Mouse (Mus musculus): ENCODE data around the gene Trim39. TPM values are rescaled to one million over a fixed set of nuclear protein-coding genes. Genes with fewer than 3 reads are reported as not detected.

Trim39 gene
- 10 to 100 TPM; 21.1 to 23.9 TPM for total RNA-seq (2021)
- long read RNA-seq, transcript Trim39-203 (7 exons, 3,204 nt) = major isoform, 6 of 11 reads
- long read RNA-seq, partial matches to known transcripts = 3 of 11 reads
- long read RNA-seq, other reads (novel, unspliced or antisense) = 0 of 11 reads

DNA sequence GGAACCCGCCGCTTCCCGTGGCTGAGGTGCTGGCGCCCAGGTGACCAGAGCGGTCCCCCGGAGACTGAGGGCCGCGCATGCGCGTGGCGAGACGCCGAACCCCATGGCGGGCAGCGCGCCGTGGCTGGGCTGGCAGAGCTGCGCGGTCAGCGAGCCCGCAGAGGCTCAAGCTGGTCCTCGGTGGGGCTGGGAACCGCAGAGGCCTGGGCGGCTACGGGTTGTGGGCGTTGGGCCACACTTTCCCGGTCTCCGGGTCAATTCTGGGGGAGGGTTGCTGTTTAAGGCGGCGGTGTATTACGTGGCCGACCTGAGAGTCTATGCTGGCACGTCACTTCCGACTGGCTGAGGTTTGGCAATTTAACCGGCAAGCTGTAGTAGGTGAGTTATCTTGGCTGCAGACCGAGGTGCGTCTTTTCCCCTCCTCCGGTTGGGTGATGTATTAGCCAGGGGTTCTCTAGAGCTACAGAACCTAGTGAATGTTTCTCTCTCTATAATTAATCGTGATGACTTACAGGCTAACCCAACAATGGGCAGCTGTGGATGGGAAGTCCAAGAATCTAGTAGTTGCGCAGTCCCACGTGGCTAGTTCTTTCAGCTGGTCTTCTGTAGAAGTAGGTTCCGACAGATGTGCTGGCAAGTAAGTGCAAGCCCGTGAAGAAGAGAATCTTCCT is at the start of gene Trim39:
Gene Trim39 (minus strand): TSS at position 662 of the 671 bp plus-strand sequence.
- peak in 1 of 2 experiments; percentile 84 for DNase-seq (ENCODE audit: low spot score in 2 of 2)

DNA sequence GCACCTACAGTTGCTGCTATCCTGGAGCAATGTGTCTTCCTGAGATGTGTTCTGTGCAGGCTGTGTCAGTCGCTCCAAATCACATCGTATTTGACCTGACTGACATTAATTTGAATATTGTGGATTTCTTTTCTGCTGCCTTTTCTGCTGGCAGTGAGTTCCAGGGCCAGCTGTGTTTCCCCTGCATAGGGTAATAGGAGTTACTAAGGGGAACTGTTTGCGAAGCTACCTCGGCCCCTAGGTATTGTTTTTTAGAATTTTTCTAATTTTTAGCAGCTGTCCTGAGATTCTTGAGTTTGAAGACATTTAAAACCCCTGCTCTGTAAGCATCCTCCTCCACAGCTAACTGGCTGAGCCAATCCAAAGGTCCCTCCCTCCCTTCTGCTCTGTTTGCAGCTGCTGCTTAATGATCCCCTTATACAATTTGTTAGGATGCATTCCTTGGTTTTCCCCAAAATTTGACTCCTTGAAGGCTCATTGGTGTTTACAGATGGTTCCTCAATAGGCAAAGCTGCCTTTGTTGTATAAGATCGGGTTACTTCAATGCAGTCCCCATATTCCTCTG is 43.7 kb upstream of the Trim39 start:
- no peak for DNase-seq (ENCODE audit: low spot score in 2 of 2)

DNA sequence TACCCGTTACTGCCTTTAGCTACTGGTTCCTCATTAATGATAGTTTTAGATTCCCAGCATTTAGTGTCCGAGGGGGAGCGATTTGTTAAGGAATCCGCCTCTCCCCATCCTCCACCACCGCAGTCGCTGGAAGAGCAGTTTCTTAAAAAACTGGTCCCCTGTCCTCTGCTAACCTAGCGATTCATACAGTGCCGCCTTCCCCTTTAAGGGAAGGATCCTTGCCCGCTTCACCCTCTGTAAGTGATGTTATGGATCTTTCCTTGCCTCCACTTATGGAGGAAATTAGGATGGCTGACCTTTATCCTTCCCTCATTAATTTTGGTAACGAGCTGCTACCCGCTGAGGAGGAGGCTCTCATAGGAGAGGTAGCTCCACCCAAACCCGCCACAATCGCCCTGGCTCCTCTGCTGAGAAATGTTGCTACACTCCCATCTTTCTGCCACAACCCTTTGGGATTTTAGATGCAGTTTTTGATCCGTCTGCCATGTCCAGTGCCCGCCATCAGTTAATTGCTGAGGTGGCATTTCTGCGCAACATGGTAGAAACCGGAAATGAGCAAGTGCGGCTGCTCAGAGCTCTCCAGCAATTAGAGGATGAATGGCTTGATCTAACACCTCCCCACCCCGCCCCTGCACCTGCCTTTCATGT is 43.1 kb upstream of the Trim39 start:
- DNase-seq (ENCODE audit: low spot score in 2 of 2) = peak; percentile 63 to 71

DNA sequence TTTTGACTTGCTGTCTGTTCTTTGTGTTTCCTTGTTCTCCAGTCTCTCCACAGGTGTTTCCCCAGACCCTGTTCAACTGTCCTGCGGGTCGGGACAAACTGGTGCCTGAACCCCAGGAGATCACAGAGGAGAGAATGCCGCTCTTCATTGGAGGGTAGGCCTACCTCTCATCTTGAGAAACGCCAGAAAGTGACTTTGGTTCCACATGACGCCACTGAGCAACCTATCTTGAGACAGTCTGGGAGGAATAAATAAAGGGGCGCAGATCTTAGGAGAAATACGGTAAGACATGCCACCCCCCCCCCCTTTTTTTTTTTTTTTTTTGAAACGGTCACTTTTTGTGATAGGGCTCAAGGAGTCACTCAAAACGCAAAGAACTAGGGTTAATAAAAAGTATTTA is 42.5 kb upstream of the Trim39 start:
- peak; percentile 13 to 39 for DNase-seq (ENCODE audit: low spot score in 2 of 2)

DNA sequence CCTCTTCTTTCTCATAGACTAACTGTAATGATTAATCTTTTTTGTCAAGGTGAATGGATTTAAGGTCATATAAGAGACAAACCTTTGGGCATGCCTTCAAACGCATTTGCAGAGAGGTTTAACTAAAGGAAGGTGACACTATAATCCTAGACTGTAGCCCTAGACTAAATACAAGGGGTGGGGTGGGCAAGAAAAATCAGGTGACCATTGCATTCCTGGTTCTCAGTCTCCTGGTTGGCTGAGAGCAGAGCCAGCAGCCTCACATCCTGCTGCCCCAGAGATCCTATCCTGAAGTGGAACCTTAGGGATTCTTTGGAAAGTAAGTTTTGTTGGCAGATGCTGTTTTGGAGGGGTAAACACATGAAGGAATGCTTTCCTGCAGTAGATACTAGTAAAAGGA is 37.2 kb upstream of the Trim39 start:
- DNase-seq (ENCODE audit: low spot score in 2 of 2) = no peak

DNA sequence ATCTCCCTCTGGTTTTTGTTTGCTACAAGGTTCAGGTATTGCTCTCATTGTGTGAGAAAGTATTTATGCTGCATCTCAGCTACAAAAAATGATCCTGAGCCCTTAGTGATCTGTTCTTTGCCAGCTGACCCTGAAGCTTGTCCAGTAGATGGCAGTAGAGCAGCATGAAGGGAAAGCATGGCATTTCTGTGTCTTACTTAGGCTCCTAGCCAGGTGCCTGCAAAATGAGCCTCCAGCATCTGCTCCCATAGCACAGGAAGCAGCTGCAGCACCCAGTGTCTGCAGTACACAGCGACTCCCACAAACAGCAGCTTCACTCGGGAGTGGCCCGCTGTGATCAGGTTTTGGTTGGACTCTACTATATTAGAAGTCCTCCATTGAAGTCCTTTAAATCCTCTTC is 36.8 kb upstream of the Trim39 start:
- DNase-seq (ENCODE audit: low spot score in 2 of 2) = peak; percentile 75 to 78

DNA sequence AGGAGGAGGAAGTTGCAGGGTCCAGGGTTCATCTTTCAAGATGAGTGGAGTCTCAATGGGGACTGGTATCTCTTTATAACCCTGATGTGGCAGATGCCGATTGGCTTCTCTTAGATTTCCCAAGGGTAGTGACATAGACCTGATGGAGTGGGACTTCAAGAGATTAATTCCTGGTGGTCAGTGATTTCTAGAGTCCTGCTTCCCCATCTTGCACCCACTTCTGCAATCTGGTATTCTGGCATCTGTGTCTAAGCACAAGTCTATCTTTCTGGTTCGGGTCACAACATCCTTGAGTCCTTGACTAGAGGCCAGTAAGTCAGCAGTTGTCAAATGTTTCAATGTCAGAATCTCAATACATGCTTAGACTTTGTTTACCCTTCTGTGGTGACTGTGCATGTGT is 14.3 kb upstream of the Trim39 start, which contains the start of gene H2-M10.2:
Gene H2-M10.2 (minus strand): TSS at position 101 of the 400 bp plus-strand sequence.
- no peak for DNase-seq (ENCODE audit: low spot score in 2 of 2)

DNA sequence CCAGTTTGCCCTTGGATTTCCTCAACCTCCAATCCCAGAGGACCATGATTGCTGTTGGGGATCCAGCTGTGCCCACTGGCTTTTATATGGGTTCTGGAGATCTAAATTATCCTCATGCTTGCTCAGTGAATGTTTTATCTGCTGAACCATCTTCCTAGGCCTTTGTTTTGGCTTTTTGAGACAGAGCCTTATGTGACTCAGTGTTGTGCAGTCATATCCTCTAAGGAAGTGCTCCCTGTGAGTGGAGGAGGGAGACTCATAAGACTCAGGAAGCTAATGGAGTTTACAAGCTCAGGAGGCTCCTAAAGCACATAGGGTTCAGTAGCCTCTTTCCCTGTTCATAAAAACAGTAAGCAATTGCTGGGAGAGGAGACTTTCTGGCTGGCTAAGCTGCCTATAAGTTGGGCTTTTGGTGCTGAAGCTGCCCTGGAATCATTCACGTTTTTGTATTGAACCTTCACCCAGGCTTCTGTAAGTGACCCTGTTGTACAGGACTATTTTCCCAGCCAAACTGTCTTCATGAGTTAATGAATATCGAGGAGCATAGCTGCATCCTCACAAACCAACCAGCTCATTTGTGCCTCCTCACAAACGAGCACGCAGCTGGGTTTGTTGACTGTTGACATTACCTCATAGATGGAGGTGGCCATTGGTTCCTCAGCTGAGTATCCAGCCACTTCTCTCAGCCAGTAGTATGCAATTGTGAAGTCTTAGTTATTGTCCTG is 9.6 kb upstream of the Trim39 start:
- DNase-seq (ENCODE audit: low spot score in 2 of 2) = no peak

DNA sequence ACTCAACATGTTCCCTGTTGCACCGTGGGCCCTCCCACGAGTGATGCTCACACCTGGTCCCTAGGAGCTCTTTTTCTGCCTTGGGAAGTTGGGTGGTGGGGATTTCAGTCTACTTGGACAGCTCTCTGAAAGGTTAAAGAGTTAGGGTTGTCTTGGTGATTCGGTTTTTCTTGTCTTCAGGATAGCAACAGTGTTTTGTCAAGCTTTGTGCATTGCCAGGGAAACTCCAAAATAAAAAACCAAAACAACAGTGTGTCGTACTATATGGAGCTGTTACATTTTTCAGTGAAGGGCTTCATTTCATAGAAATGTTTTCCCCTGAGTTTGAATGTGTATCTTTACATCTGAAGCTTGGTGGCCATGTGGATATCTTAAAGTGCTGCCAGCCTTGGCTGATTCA is 2.7 kb upstream of the Trim39 start:
- no peak for DNase-seq (ENCODE audit: low spot score in 2 of 2)

DNA sequence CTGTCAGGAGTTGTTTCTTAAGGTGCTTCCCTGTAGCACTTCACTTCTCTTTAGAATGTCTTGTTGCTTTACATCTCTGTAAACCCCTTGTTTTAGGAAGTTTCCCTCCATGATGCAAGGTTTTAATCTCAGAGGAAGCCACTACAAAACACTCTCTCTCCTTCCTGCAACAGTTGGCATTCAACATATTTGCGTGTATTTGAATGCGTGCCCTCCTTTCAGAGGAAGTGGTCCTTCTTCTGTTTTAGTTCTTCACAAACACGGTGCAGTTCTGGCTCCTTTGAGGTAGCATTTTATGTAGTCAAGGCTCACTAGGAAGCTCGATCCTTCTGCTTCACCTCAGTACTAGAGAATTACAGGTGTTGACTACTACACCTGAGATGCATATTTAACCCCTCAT is 1.7 kb upstream of the Trim39 start:
- DNase-seq (ENCODE audit: low spot score in 2 of 2) = no peak

DNA sequence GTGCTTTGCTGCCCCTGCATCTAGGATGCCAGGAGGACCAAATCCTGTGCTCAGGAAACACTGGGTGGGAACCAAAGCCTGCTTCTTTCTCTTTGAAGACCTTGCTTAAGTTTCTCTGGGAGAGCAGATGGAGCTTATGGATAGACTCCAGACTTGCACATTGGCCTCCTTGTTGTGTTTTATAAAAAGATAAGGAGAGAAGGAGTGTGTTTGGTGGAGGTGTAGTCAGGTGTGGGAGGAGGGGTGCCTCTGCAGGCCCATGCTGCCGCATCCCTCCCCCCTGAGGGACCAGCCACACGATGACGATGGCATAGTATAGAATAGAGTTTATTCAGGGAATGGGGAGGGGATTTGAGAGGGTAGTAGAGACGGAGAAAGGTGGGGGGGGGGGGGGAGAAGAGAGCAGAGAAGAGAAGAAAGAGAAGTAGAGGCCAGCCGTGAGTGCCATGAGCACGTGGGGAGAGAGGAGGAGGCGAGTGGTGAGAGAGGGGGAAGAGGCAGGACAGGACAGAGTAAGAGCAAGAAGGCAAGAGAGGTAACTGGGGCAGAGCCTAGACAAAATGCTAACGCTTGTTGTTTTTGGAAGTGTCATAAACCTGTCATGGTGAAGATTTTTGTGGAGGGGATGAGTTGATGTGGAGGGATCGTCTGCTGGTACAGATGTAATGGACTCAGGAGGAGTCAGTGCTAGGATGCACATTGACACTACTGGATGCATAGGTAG is 758 bp upstream of the Trim39 start:
- no peak for DNase-seq (ENCODE audit: low spot score in 2 of 2)

DNA sequence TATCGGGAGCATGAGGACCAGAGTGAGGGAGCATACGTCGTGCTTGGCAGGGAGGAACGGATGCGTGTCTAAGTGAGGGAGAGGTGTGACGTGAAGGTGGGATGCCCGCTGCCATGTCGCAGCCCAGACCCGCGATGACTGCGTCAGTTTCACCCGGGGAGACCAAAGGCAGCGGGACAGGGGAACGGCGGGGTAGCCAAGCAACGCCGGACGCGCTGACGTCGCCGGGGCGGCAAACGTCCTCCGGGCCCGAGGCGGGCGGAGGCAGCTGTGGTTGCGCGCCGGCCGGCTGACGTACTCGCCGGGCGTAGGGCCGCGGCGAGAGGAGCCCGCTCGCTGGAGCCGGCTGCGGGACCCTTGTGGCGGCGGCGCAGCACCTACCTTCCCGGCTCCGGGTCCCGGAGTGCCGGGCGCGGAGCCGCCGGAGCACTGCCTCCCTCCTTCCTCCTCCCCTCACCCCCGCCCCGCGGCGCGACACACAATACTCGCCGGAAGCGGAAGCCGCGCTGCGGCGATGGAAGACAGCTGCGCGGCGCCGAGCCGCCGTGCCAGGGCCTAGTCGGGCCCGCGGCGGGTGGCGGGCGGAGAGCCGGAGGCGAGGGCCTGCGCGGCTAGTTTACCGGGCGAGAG is 976 bp downstream of the Trim39 start:
- peak; percentile 89 to 93 for DNase-seq (ENCODE audit: low spot score in 2 of 2)

DNA sequence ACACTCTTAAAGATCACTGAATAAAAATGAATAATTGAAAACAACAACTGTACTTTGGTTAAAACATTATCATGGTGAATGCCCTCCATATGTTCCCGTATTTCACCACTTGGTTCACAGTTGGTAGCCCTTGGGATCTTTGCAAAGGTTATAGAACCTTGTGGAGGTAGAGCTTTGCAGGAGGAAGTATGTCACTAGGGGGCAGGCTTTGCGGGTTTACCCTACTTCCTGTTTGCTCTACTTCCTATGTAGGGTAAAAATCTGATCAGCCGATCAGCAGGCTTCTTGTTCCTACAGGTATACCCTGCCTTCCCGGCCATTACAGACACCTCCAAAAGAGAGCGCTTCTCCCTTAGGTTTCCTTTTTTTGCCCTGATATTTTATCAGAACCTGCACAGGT is 6.2 kb downstream of the Trim39 start:
- DNase-seq (ENCODE audit: low spot score in 2 of 2) = peak in 1 of 2 experiments; percentile 24

DNA sequence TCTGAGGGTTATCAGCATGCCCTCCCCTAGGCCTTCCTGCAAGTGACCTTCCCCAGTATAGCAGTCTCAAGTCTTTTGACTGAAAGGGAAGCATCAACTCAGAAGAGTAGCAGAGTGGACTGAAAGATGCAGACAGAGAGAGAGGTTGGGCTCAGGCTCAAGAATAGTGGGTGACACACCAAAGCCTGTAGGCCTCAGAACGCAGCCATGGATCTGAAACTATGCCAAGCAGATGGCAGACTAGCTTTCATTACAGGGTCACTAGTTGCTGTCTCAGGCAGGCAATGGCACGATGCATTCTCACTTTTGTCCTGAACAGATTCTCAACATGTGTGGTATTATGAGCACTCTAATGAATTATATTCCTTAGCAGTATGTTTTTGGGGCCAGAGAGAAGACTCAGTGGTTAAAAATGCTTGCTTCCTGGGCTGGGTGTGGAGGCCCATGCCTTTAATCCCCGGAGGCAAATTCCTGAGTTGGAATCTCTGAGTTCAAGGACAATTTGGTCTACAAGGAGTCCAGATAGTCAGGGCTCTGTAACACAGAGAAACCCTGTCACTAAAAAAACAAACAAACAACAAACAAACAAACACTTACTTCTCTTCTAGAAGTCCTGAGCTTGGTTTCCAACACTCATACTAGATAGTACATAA is 7.6 kb downstream of the Trim39 start:
- no peak for DNase-seq (ENCODE audit: low spot score in 2 of 2)

DNA sequence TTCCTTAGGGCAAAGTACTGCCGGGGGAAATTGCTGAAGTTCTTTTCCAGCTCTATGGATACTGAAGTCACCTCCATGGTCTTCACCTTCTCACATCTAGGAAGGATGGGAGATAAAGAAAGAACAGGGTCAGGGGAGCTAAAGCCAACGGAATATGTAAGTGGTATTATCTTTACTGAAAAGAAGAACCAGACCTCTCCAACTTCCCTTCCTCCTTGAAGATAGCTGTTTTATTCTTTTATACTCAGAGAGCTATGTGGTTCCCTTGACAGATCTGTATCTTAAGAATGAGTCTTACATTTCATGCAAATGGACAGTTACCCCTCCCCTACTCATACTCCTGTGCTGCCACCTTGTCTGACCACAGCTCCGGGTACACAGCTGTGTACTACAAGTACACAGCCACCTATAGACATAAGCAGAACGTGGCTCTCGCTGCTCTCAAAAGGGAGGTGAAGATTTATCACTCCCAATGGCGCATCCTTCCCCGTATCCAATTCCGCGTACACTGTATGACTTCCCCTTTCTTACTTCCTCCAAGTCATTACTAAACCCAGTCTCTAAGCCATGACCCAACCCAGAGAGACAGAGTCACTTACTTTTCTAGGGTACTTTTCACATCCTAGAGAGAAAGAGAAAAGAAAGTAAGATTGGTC is 10.4 kb downstream of the Trim39 start:
- DNase-seq (ENCODE audit: low spot score in 2 of 2) = no peak

DNA sequence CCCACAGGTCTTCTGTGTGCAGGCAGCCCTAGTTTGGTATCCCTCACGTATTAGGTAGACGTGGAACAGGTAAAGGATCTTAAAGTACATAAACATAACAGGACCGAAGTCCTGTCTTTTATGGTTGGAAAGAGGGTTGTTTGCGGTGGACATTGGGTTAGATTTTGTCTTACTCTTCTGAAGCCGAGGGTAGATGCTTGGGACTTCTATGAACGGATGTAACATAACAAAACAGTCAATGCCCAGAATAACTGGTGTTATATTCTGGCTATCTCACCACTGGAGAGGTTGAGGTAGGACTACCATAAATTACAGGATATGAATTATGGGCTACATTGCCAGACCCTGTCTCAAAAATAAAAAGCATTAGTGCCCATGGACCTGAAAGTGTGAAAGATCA is 14.1 kb downstream of the Trim39 start, which contains the start of gene Rpp21:
Gene Rpp21 (minus strand): TSS at position 101 of the 400 bp plus-strand sequence.
- DNase-seq (ENCODE audit: low spot score in 2 of 2) = no peak

DNA sequence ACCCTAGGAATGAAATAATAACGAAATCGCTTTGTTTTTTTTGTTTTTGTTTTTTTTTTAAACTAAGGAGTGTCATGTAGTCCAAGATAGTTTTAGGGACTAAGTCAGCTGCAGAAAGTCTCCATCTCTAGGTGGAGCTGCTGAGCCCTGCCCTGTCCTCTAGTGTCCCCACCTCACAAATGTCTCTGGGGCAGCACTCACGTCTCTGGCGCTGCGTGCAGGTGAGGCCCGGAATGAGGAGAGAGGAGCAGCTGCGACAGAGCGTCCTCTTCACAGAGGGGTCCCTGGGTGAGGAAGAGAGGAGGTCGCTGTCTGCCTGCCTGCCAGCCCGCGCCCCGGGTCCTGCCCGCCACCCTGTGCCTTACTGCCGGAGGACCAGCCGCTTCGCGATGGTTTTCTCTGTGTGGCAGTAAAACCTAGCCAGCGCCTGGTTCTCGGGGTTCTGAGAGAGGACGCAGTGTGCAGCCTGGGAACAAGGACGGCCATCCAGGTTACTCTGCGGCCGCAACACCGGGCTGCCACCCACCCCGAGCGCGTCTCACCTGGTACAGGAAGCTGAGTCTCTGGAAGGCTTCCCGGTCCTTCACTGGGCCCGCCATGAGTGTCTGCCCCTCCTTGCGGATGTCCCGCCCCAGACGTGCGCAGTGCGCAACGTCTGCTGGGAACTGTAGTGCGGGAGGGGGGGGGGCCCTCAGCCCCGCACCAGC is 14.7 kb downstream of the Trim39 start:
- DNase-seq (ENCODE audit: low spot score in 2 of 2) = peak; percentile 78 to 85

DNA sequence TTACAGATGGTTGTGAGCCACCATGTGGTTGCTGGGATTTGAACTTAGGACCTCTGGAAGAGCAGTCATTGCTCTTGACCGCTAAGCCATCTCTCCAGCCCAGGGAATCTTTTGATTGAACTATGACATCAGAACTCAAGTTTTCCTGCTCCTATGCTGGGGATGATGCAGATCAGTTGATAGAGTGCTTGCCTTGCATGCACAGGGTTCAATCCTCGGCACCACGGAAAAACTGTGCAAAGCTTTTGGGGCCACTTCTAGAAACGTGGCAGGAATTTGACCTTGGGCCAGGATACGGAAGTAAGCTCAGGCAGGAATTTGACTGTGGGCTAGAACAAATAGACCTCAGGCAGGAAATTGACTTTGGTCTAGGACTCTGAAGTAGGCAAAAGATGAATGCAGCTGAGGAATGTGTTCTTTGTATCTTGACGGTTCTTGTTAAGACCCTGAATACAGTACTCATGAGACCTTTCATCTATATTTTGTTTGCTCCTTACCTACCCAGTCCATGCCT is 18.9 kb downstream of the Trim39 start:
- DNase-seq (ENCODE audit: low spot score in 2 of 2) = no peak
